Mouse (Mus musculus) heart, adult 9 months (tissue): Measurements from ENCODE around the gene Zfp141.

ENCODE experiments used
- DNase-seq, 2 experiments: peaks; one replicate each; pipeline ENCODE4 v3.0.0; 2022; ENCODE audit warnings: low spot score in 2 of 2

The Zfp141 gene

DNA sequence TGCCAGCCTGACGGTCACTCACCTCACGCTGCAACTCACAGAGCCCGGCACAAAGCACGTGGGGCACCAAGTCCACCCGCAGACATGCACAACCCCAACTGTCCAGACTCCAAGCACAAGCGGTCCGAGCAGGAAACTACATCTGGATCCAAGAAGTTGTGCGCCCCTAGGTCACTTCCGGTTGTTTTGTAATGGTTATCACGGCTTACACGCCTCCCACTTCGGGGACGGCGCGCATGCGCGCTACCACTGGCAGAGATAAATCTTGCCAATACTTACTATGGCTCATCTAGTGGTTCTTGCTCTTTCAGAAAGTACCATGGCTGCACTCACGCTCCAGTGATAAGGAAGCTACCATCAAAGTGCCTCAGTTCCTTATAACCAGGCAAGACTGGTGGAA lies at the start of gene Zfp141:
Gene Zfp141 (minus strand): TSS at position 153 of the 400 bp plus-strand sequence.
- peak; percentile 85 to 88 for DNase-seq

DNA sequence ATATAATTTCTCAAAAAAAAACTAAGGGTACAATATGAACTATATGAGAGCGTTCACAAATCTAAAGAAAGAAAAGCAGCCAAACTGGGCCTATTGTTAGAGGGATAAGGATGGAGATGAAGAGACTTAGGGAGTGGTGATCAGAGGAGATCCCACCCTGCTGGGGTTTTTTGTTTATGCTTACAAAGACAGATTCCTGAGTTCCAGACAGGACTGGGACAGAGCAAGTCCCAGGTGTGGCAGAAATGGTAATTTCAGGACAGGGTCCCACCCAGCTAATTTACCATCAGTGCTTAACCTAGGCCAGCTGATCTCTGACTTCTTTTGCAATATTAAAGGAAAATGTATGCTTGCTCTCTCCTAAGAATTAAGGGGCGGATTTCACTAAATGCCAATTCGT lies 46.2 kb upstream of the Zfp141 start:
- no peak for DNase-seq

DNA sequence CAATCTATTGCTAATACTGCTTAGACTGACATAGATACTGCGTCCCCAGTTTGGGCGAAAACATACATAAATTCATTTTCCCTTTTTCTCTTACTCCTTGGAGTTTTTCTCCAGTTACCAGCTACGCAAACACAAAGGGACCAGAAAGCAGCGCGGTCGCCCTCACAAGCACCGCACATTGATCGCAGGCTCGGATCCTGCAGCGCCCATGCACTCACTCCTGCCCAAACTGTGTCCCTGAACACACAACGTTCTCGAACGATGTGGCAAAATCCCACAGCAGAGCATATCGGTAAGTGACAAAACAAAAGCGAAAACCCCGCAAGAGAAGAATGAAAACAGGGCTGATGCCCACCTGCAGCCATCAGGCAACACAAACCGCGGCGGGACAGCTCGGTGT lies 354 bp downstream of the Zfp141 start:
- DNase-seq: no peak

DNA sequence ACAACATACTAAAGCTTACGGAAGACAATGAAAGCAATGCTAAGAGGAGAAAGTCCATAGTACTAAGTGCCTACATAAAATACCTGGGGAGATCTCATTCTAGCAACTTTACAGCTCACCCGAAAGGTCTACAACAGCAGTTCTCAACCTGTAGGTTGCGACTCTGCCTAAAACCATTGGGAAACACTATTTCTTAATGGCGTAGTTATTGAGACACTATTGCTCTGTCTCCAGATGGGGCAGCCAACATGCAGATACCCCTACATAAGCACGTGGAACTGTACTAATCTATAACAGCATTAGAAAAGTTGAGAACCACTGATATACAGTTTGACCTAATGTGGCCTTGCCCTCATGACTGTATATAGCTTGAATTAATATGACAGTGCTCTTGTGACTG lies 7.3 kb downstream of the Zfp141 start:
- DNase-seq: no peak

DNA sequence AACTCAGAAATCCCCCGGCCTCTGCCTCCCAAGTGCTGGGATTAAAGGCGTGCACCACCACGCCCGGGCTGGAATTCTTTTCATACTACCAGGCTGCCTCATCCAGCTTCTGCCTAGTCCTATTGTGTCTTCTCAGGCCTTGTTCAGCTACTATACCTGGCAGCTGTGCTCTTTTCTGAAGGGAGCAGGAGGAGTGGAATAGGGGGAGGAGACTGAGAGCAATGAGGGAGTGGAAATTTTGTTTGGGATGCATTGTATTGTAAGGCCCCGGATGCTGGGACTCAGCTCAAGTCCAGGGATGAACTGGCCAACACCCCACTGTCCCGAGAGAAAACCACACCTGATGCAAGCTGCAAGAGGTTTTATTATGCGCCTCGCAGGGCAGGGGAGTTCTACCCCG lies 8.2 kb downstream of the Zfp141 start:
- no peak for DNase-seq

DNA sequence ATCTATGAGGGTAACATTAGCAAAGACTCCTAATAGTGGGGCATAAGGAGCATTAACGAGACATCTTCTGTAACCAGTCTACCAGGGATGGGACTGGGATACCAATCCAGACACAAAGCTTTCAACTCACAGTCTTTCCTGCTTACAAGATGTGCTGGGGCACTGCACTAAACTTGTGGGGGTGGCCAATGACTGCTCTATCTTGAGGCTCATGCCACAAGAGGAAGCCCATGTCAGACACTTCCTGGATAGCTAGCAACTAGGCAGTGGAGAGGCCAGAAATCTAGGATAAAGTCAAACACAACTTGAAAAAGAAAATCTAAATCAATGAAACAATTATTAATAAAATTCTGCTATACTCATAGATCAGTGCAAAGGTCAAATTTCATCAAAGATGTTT lies 9.3 kb downstream of the Zfp141 start:
- no peak for DNase-seq

DNA sequence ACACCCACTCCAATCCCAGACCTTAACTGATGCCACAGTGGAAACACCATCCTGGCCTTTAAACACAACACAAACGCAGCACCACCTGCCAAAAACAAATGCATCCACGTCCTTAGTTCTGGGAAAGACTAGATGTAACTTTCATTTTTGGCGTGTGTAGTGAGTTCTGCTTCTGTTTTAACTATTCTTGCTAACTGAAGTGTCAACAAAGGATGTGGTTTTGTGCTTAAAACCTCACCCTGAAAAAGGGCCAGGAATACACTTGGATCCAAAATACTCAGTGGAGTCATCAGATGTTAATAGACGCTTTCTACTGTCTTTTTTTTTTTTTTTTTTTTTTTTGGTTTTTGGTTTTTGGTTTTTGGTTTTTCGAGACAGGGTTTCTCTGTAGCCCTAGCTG lies 14.7 kb downstream of the Zfp141 start:
- no peak for DNase-seq

DNA sequence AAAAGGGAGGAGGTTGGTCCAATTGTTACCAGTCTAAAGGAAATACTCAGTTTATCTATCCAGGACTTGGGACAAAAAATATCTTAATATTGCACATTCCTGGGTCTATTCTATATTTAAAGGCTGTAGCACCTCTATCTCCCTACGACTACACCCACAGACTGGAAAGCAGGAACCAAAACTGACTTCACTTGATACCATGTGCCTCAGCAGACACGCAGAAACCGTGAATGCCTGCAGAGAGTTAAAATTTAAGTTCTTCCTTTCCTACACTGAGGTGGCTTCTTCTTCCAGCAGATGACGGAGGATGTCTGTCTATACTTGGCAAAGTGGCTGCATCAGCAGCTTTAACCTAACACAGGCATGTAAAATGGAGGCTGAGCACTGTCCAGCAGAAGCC lies 15.2 kb downstream of the Zfp141 start:
- no peak for DNase-seq

DNA sequence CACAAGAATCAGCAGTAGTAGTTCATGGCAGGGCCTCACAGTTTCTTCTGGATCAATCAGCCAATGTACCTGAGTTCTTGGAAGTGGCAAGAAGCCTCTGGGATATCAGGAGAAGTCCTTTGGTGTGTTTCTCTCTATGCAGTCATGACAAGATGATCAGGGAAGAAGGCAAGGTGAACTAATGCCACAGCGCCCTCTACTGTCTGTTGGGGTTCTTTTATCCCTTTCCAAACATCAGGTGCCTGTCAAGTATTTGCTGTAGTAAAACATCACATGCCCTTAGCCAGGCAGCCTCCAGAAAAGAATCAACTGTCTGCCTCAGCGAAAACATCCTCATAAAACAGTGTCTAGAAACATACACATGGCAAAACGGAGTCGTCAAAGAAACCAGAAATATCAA lies 50.9 kb downstream of the Zfp141 start:
- no peak for DNase-seq

DNA sequence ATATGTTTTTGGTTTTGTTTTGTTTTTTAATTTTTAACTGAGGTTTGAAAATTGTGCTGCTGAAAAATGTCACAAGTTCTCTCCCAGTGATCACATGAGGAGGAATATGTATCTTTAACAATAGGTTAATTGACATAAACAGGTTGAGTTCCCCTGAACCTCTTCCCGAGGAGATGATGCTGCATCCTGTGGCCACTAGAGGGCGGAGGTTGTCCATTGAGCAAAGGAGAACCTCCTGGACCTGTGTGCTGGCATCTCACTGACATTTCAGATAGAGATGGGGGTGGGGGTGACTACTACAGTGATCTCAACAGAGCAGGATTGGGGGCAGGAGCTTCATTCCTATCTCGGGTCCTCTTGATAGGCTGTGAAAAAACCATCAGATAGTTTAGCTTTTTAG lies 54.9 kb downstream of the Zfp141 start:
- DNase-seq: no peak

DNA sequence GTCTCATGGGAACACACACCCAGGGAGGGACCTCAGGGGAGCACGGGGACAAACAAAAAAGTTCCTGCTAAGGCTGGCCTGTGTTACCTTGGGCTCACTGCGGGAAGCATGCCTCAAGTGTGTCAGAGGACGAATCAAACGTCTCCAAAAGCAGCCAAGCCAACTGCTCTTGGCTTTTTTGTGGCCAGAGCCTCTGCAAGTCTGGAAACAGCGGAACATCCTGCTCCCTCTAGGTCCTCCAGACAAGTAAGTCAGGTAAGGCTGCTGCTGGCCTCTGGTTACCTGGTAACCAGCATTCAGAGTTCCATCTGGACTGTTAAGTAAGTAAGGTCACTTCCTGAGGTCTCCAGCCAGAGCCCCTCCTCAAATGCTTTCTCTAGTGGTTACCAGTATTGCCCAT lies 57.7 kb downstream of the Zfp141 start, which contains the start of gene 4933421I07Rik:
Gene 4933421I07Rik (minus strand): TSS at position 271 of the 400 bp plus-strand sequence.
- no peak for DNase-seq

DNA sequence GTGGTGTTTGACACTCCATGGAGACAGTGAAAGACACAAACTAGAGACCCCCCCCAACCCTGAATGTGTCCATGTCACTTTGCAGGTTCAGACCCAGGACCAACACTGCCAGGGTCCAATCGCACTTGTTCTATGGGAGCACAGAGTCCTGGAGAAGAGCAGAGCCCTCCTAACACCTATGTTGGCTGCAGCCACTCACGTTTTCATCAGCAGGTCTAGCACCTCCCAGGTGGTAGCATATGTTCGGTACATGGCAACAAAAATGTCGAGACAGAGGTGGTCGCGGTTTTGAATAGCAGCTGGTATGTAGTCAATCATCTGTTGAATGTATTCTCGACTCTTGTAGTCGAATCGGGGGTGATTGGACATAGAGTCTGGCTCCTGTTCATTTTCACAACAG lies 58.2 kb downstream of the Zfp141 start:
- no peak for DNase-seq
